Mouse (Mus musculus) myocyte (in vitro differentiated cells): Measurements from ENCODE around the gene Axin2. TPM values are rescaled to one million over a fixed set of nuclear protein-coding genes. Genes with fewer than 3 reads are reported as not detected.

Experiments used
- H3K27me3 ChIP-seq: one replicate; pipeline ENCODE4 v1.6.1; 2011; ENCODE audit not compliant: control insufficient read depth, insufficient read depth, insufficient read length
- H3K36me3 ChIP-seq: one replicate; pipeline ENCODE4 v1.6.1; 2011; ENCODE audit not compliant: control insufficient read depth, insufficient read depth
- H3K4me2 ChIP-seq: one replicate; pipeline ENCODE4 v1.6.1; 2011; ENCODE audit warnings: low read depth, control low read depth
- H3K4me3 ChIP-seq: one replicate; pipeline ENCODE4 v1.5.1; 2011; ENCODE audit warnings: mild to moderate bottlenecking, control low read depth, moderate library complexity
- H3K79me2 ChIP-seq: one replicate; pipeline ENCODE4 v1.6.1; 2011; ENCODE audit not compliant: control insufficient read depth, insufficient read depth
- H3ac ChIP-seq: one replicate; pipeline ENCODE4 v1.6.1; 2011; ENCODE audit not compliant: control insufficient read depth, insufficient read length
- CEBPB ChIP-seq: IDR thresholded peaks from 2 replicates; pipeline ENCODE4 v1.6.1; 2011; ENCODE audit warnings: mild to moderate bottlenecking, moderate library complexity; ENCODE audit not compliant: poor library complexity, insufficient read depth, severe bottlenecking
- E2F4 ChIP-seq: IDR thresholded peaks from one replicate; pipeline ENCODE4 v1.6.1; 2011; ENCODE audit warnings: mild to moderate bottlenecking, control low read depth, moderate library complexity; ENCODE audit not compliant: insufficient read depth
- MAX ChIP-seq: IDR thresholded peaks from one replicate; pipeline ENCODE4 v1.6.1; 2011; ENCODE audit warnings: low read depth, mild to moderate bottlenecking, control low read depth
- MYOD1 ChIP-seq, 3 experiments: IDR thresholded peaks; one replicate each; pipeline ENCODE4 v1.6.1; 2011; ENCODE audit warnings: control low read depth in 2 of 3, low read depth in 2 of 3, mild to moderate bottlenecking in 2 of 3, moderate library complexity in 1 of 3; ENCODE audit not compliant: insufficient read length in 2 of 3, control insufficient read depth in 1 of 3
- MYOG ChIP-seq, 3 experiments: IDR thresholded peaks; one replicate each; pipeline ENCODE4 v1.6.1; 2011; ENCODE audit warnings: control low read depth in 2 of 3, low read depth in 2 of 3, mild to moderate bottlenecking in 2 of 3; ENCODE audit not compliant: insufficient read length in 2 of 3, control insufficient read depth in 1 of 3, insufficient read depth in 1 of 3
- POLR2A ChIP-seq: IDR thresholded peaks from one replicate; pipeline ENCODE4 v1.6.1; 2011; ENCODE audit warnings: low read depth, mild to moderate bottlenecking, control low read depth, moderate library complexity; ENCODE audit not compliant: insufficient read length
- POLR2AphosphoS2 ChIP-seq: IDR thresholded peaks from one replicate; pipeline ENCODE4 v1.6.1; 2011; ENCODE audit warnings: low read depth, control low read depth; ENCODE audit not compliant: insufficient read length
- REST ChIP-seq: IDR thresholded peaks from one replicate; pipeline ENCODE4 v1.6.1; 2011; ENCODE audit warnings: mild to moderate bottlenecking, control low read depth, moderate library complexity; ENCODE audit not compliant: insufficient read depth, insufficient read length
- SRF ChIP-seq: IDR thresholded peaks from one replicate; pipeline ENCODE4 v1.6.1; 2011; ENCODE audit warnings: low read depth; ENCODE audit not compliant: control insufficient read depth, insufficient read length
- TCF12 ChIP-seq: IDR thresholded peaks from one replicate; pipeline ENCODE4 v1.6.1; 2011; ENCODE audit warnings: mild to moderate bottlenecking, control low read depth; ENCODE audit not compliant: poor library complexity, insufficient read depth, severe bottlenecking
- TCF3 ChIP-seq: IDR thresholded peaks from one replicate; pipeline ENCODE4 v1.6.1; 2011; ENCODE audit warnings: low read depth, control low read depth; ENCODE audit not compliant: insufficient read length
- USF1 ChIP-seq: IDR thresholded peaks from one replicate; pipeline ENCODE4 v1.6.1; 2011; ENCODE audit warnings: low read depth, mild to moderate bottlenecking, control low read depth, moderate library complexity
- polyA plus RNA-seq: library from polyadenylated mRNA; unstranded; fragments of >200 nt; fragmentation: generic; extraction: Trizol; gene quantifications from one replicate; pipeline ENCODE4 v1.2.1, GENCODE M21; 2012; ENCODE audit warnings: missing spikeins

The Axin2 gene
- polyA plus RNA-seq, 1 experiment = 1.7 TPM

- Histone ChIP-seq H3K36me3 (no peaks in the 10 kb centered on the region), H3K4me3 (no peak overlapping the region), H3K79me2 (no peaks in the 10 kb centered on the region), H3K4me2 (no peak overlapping the region), H3K27me3 (no peaks in the 10 kb centered on the region), H3ac (no peak overlapping the region)
- TF ChIP-seq SRF = no peak
Observed at GRCm38 (mm10) chr11:108923781-108924180, 3.6 kb downstream of the Axin2 start.

GRCm38 (mm10) chr11:108924346-108924745 is 4.2 kb downstream of the Axin2 start:
- TF ChIP-seq REST (no peak), POLR2A (no peak), POLR2AphosphoS2 (no peak), E2F4 (no peak), TCF3 (no peak), CEBPB (no peak), MAX (no peak), SRF (no peak), USF1 (no peak), TCF12 (no peak), MYOD1 (IDR thresholded peaks at IDR 0.05; ENCODE audit: control insufficient read depth in 1 of 3, insufficient read length in 2 of 3, low read depth in 2 of 3) (no peak), MYOG (IDR thresholded peaks at IDR 0.05; ENCODE audit: control insufficient read depth in 1 of 3, insufficient read depth in 1 of 3, insufficient read length in 2 of 3, low read depth in 2 of 3) (no peak)
- no peaks in the 10 kb centered on the region for H3K27me3 ChIP-seq
- no peak overlapping the region for H3K4me3 ChIP-seq
- H3K4me2 ChIP-seq = no peak overlapping the region
- no peak overlapping the region for H3ac ChIP-seq
- H3K36me3 ChIP-seq = no peaks in the 10 kb centered on the region
- no peaks in the 10 kb centered on the region for H3K79me2 ChIP-seq

- Histone ChIP-seq H3K36me3 (no peaks in the 10 kb centered on the region), H3K4me2 (no peak overlapping the region), H3ac (no peak overlapping the region), H3K27me3 (no peaks in the 10 kb centered on the region), H3K79me2 (no peaks in the 10 kb centered on the region), H3K4me3 (no peak overlapping the region)
- no peak for TF ChIP-seq MYOG (IDR thresholded peaks at IDR 0.05; ENCODE audit: control insufficient read depth in 1 of 3, insufficient read depth in 1 of 3, insufficient read length in 2 of 3, low read depth in 2 of 3)
- TF ChIP-seq MAX = no peak
- TF ChIP-seq POLR2A = no peak
- TF ChIP-seq CEBPB = no peak
- no peak for TF ChIP-seq SRF
Observed at GRCm38 (mm10) chr11:108925202-108925601, 5.1 kb downstream of the Axin2 start.

- TF ChIP-seq MAX (no peak), POLR2A (no peak), USF1 (no peak), SRF (no peak), E2F4 (no peak), MYOD1 (IDR thresholded peaks at IDR 0.05; ENCODE audit: control insufficient read depth in 1 of 3, insufficient read length in 2 of 3, low read depth in 2 of 3) (no peak), TCF12 (no peak), POLR2AphosphoS2 (no peak), CEBPB (no peak), MYOG (IDR thresholded peaks at IDR 0.05; ENCODE audit: control insufficient read depth in 1 of 3, insufficient read depth in 1 of 3, insufficient read length in 2 of 3, low read depth in 2 of 3) (no peak), REST (no peak), TCF3 (no peak)
- no peaks in the 10 kb centered on the region for H3K79me2 ChIP-seq
Observed at GRCm38 (mm10) chr11:108925826-108926225, 5.7 kb downstream of the Axin2 start.

GRCm38 (mm10) chr11:108926345-108927092 is 6.4 kb downstream of the Axin2 start:
- H3K4me3 ChIP-seq = no peak overlapping the region
- H3K36me3 ChIP-seq = no peaks in the 10 kb centered on the region
- TF ChIP-seq MAX (no peak), TCF12 (no peak), E2F4 (no peak), POLR2AphosphoS2 (no peak), TCF3 (no peak), USF1 (no peak), MYOG (IDR thresholded peaks at IDR 0.05; ENCODE audit: control insufficient read depth in 1 of 3, insufficient read depth in 1 of 3, insufficient read length in 2 of 3, low read depth in 2 of 3) (no peak), POLR2A (no peak), SRF (no peak), CEBPB (no peak)
- no peak overlapping the region for H3K4me2 ChIP-seq
- H3K79me2 ChIP-seq = no peaks in the 10 kb centered on the region
- H3ac ChIP-seq = no peak overlapping the region
- H3K27me3 ChIP-seq = no peaks in the 10 kb centered on the region

More at GRCm38 (mm10) chr11:108925826-108926225, 5.7 kb downstream of the Axin2 start:
- Histone ChIP-seq H3K4me2 (no peak overlapping the region), H3K4me3 (no peak overlapping the region), H3K36me3 (no peaks in the 10 kb centered on the region), H3ac (no peak overlapping the region), H3K27me3 (no peaks in the 10 kb centered on the region)
